Comparison of ENCODE assay signal across 34 mouse cellular contexts in genomic region chr11:121118106-121118505, GRCm38 (mm10). TPM values are rescaled to one million over a fixed set of nuclear protein-coding genes. Genes with fewer than 3 reads are reported as not detected.
A peak's percentile ranks its signal among the peaks of the same experiment; 100 is the strongest.
DNase-seq lines count a peak whose midpoint lies in the region; ATAC-seq and TF ChIP-seq lines count a peak whose summit lies in the region.
"Had no signal": no experiment of that assay in that cellular context is flagged by ENCODE, and none has a peak within 500 bp of the region (broad histone marks: within the 10 kb centered on the region; RNA-seq: fewer than 3 reads in every experiment).

No protein-coding gene starts in this region.

- peak; percentile 22; the same call in 1 of the 2 replicates for TF ChIP-seq CTCF in intestine, postnatal 0 days (IDR thresholded peaks at IDR 0.05; ENCODE audit: low read depth)

- WGBS in intestine, postnatal 0 days, result 89% methylated on average over 18 of the region's 18 CpGs
- 89% methylated on average over 18 of the region's 18 CpGs for WGBS in intestine, embryonic 16.5 days

- no peaks in the 10 kb centered on the region for H3K9me3 ChIP-seq in intestine, postnatal 0 days (ENCODE audit: control insufficient read depth)
- H3K9me3 ChIP-seq in intestine, embryonic 16.5 days (ENCODE audit: control insufficient read depth, low read length), result no peaks in the 10 kb centered on the region
- H3K9me3 ChIP-seq: embryonic facial prominence, embryonic 12.5 days; heart, embryonic 12.5 days; kidney, embryonic 15.5 days; limb, embryonic 13.5 days; midbrain, embryonic 15.5 days had no signal

- no peaks in the 10 kb centered on the region for H3K4me1 ChIP-seq in intestine, postnatal 0 days (replicated peaks; ENCODE audit: control insufficient read depth, insufficient read depth, low read length)
- no peaks in the 10 kb centered on the region for H3K4me1 ChIP-seq in intestine, embryonic 16.5 days (ENCODE audit: control insufficient read depth, insufficient read depth, low read length)
- H3K4me1 ChIP-seq: embryonic facial prominence, embryonic 12.5 days; kidney, embryonic 15.5 days; limb, embryonic 13.5 days; midbrain, embryonic 15.5 days had no signal

- H3K9ac ChIP-seq in intestine, postnatal 0 days (ENCODE audit: low read depth, low read length), result no peak overlapping the region
- no peak overlapping the region for H3K9ac ChIP-seq in intestine, embryonic 16.5 days (ENCODE audit: low read depth, low read length)
- H3K9ac ChIP-seq: embryonic facial prominence, embryonic 12.5 days; heart, embryonic 12.5 days; hindbrain, embryonic 14.5 days; kidney, embryonic 15.5 days; limb, embryonic 13.5 days; midbrain, embryonic 15.5 days had no signal

- no peak for ATAC-seq in intestine, postnatal 0 days
- no peak for ATAC-seq in intestine, embryonic 16.5 days
- peak; percentile 31; the same call in 1 of the 2 replicates for ATAC-seq in erythroid progenitor cell, adult 5-6 weeks (replicated peaks; ENCODE audit: low FRiP score, poor library complexity, severe bottlenecking)
- ATAC-seq: forebrain, embryonic 16.5 days; midbrain, embryonic 15.5 days had no signal

- no peaks in the 10 kb centered on the region for H3K36me3 ChIP-seq in intestine, postnatal 0 days (ENCODE audit: control insufficient read depth, insufficient read depth)
- no peaks in the 10 kb centered on the region for H3K36me3 ChIP-seq in intestine, embryonic 16.5 days (ENCODE audit: control insufficient read depth, insufficient read depth, low read length)
- H3K36me3 ChIP-seq: embryonic facial prominence, embryonic 12.5 days; heart, embryonic 12.5 days; kidney, embryonic 15.5 days; limb, embryonic 13.5 days; midbrain, embryonic 15.5 days had no signal

- DNase-seq in 416B (ENCODE audit: low read depth) (peak; percentile 17), ES-CJ7 (ENCODE audit: low read depth, low spot score) (peak; percentile 61)
- DNase-seq in left cerebral cortex, adult 11 months (ENCODE audit: low spot score), result no peak
- DNase-seq in left cerebral cortex, adult 8-10 months (ENCODE audit: low spot score in 2 of 2), result no peak
- DNase-seq: adrenal gland, adult 2 months; cerebellum, adult 9-11 months; heart, postnatal 14 days; kidney, postnatal 4 days; layer of hippocampus, adult 9-11 months; lung, postnatal 10 days; spleen, adult 18-20 months had no signal

- no peak overlapping the region for H3K4me3 ChIP-seq in intestine, postnatal 0 days (ENCODE audit: low read depth, low read length)
- no peak overlapping the region for H3K4me3 ChIP-seq in intestine, embryonic 16.5 days (ENCODE audit: low read length)
- H3K4me3 ChIP-seq: embryonic facial prominence, embryonic 12.5 days; erythroblast, embryonic 14.5 days; heart, embryonic 12.5 days; kidney, embryonic 15.5 days; limb, embryonic 13.5 days; midbrain, embryonic 15.5 days; myocyte had no signal

- H3K27me3 ChIP-seq in intestine, postnatal 0 days (replicated peaks; ENCODE audit: control insufficient read depth, insufficient read depth, low read length), result no peaks in the 10 kb centered on the region
- no peaks in the 10 kb centered on the region for H3K27me3 ChIP-seq in intestine, embryonic 16.5 days (replicated peaks; ENCODE audit: control insufficient read depth, insufficient read depth, low read length)
- H3K27me3 ChIP-seq: embryonic facial prominence, embryonic 12.5 days; kidney, embryonic 15.5 days; limb, embryonic 13.5 days; midbrain, embryonic 15.5 days had no signal

- no peak overlapping the region for H3K4me2 ChIP-seq in intestine, postnatal 0 days (replicated peaks; ENCODE audit: low read depth)
- H3K4me2 ChIP-seq in intestine, embryonic 16.5 days (ENCODE audit: low read depth, low read length), result no peak overlapping the region
- H3K4me2 ChIP-seq: embryonic facial prominence, embryonic 12.5 days; heart, embryonic 12.5 days; hindbrain, embryonic 14.5 days; kidney, embryonic 15.5 days; limb, embryonic 13.5 days; midbrain, embryonic 15.5 days had no signal

- H3K27ac ChIP-seq in intestine, postnatal 0 days (ENCODE audit: low read depth, low read length), result no peak overlapping the region
- no peak overlapping the region for H3K27ac ChIP-seq in intestine, embryonic 16.5 days (ENCODE audit: low read length)
- H3K27ac ChIP-seq: embryonic facial prominence, embryonic 12.5 days; hindbrain, embryonic 14.5 days; kidney, embryonic 15.5 days; limb, embryonic 13.5 days; midbrain, embryonic 15.5 days had no signal

RNA-seq across cellular contexts. Expression of gene Tex19.2, which starts 0.4 kb away (rescaled TPM):
- polyA plus RNA-seq in intestine, postnatal 0 days (2015; fragmentation: Nextera tagmentation; extraction: Ambion mirVana), result 0.33 and 0.56 TPM in 2 replicates
- polyA plus RNA-seq in intestine, embryonic 16.5 days (2015; fragmentation: Nextera tagmentation; extraction: Ambion mirVana), result not detected in 2 replicates
- not detected in 2 replicates for total RNA-seq in erythroid progenitor cell, adult 5-6 weeks (2015; ENCODE audit: low replicate concordance)
- not detected in 2 replicates for total RNA-seq in erythroid progenitor cell, adult 5-6 weeks (2017; ENCODE audit: low replicate concordance)
- total RNA-seq in left cerebral cortex, adult 8-10 months (2022), result not detected
- total RNA-seq: adrenal gland, adult 2 months; gastrocnemius, adult 18-20 months; gastrocnemius, postnatal 4 days; heart, postnatal 14 days; left cerebral cortex, postnatal 14 days; megakaryocyte, adult 5-6 weeks had no signal
- polyA plus RNA-seq: adrenal gland, adult 2 months; cortical plate, adult 2 months; erythroblast, embryonic 14.5 days; forebrain, embryonic 16.5 days; heart, embryonic 12.5 days; hindbrain, embryonic 14.5 days; intestine, embryonic 14.5 days; kidney, embryonic 15.5 days; limb, embryonic 13.5 days; midbrain, embryonic 15.5 days; neural tube, embryonic 14.5 days; stomach, embryonic 14.5 days had no signal

RNA-seq across cellular contexts. Expression of gene Tex19.1, which starts 27.8 kb away (rescaled TPM):
- polyA plus RNA-seq in intestine, postnatal 0 days (2015; fragmentation: Nextera tagmentation; extraction: Ambion mirVana), result not detected in 2 replicates
- polyA plus RNA-seq in intestine, embryonic 16.5 days (2015; fragmentation: Nextera tagmentation; extraction: Ambion mirVana), result not detected in 2 replicates
- not detected in 2 replicates for total RNA-seq in erythroid progenitor cell, adult 5-6 weeks (2015; ENCODE audit: low replicate concordance)
- total RNA-seq in erythroid progenitor cell, adult 5-6 weeks (2017; ENCODE audit: low replicate concordance), result not detected in 2 replicates
- not detected for total RNA-seq in left cerebral cortex, adult 8-10 months (2022)
- total RNA-seq: adrenal gland, adult 2 months; gastrocnemius, adult 18-20 months; heart, postnatal 14 days; left cerebral cortex, postnatal 14 days; megakaryocyte, adult 5-6 weeks had no signal
- polyA plus RNA-seq: cortical plate, adult 2 months; embryonic facial prominence, embryonic 12.5 days; erythroblast, embryonic 14.5 days; forebrain, embryonic 16.5 days; hindbrain, embryonic 14.5 days; intestine, embryonic 14.5 days; kidney, embryonic 15.5 days; limb, embryonic 13.5 days; liver, embryonic 16.5 days; midbrain, embryonic 15.5 days; myocyte; neural tube, embryonic 14.5 days; stomach, embryonic 14.5 days had no signal

RNA-seq across cellular contexts. Expression of gene Sectm1a, which starts 37.1 kb away (rescaled TPM):
- 10.0 and 10.2 TPM in 2 replicates for polyA plus RNA-seq in intestine, postnatal 0 days (2015; fragmentation: Nextera tagmentation; extraction: Ambion mirVana)
- 7.0 and 10.4 TPM in 2 replicates for polyA plus RNA-seq in intestine, embryonic 16.5 days (2015; fragmentation: Nextera tagmentation; extraction: Ambion mirVana)
- total RNA-seq in erythroid progenitor cell, adult 5-6 weeks (2015; ENCODE audit: low replicate concordance), result not detected in 2 replicates
- not detected in 2 replicates for total RNA-seq in erythroid progenitor cell, adult 5-6 weeks (2017; ENCODE audit: low replicate concordance)
- total RNA-seq in left cerebral cortex, adult 8-10 months (2022), result not detected
- total RNA-seq: adrenal gland, adult 2 months; gastrocnemius, postnatal 4 days; heart, postnatal 14 days; left cerebral cortex, postnatal 14 days had no signal
- polyA plus RNA-seq: C2C12; cortical plate, adult 2 months; embryonic facial prominence, embryonic 12.5 days; erythroblast, embryonic 14.5 days; forebrain, embryonic 16.5 days; heart, embryonic 12.5 days; hindbrain, embryonic 14.5 days; midbrain, embryonic 15.5 days; neural tube, embryonic 14.5 days; stomach, embryonic 14.5 days had no signal

RNA-seq across cellular contexts. Expression of gene Uts2r, which starts 42.0 kb away (rescaled TPM):
- polyA plus RNA-seq in intestine, postnatal 0 days (2015; fragmentation: Nextera tagmentation; extraction: Ambion mirVana), result not detected in 2 replicates
- polyA plus RNA-seq in intestine, embryonic 16.5 days (2015; fragmentation: Nextera tagmentation; extraction: Ambion mirVana), result not detected in 2 replicates
- not detected in 2 replicates for total RNA-seq in erythroid progenitor cell, adult 5-6 weeks (2015; ENCODE audit: low replicate concordance)
- not detected in 2 replicates for total RNA-seq in erythroid progenitor cell, adult 5-6 weeks (2017; ENCODE audit: low replicate concordance)
- under 1 TPM in 3 of 4 experiments, not detected in 1; 0.18 to 0.50 (median 0.37) TPM for total RNA-seq in left cerebral cortex, adult 8-10 months (2022)
- total RNA-seq: adrenal gland, adult 2 months; left cerebral cortex, postnatal 14 days; megakaryocyte, adult 5-6 weeks had no signal
- polyA plus RNA-seq: C2C12; heart, embryonic 12.5 days; intestine, embryonic 14.5 days; liver, embryonic 16.5 days; stomach, embryonic 14.5 days; urinary bladder, adult 2 months had no signal

RNA-seq across cellular contexts. Expression of gene Sectm1b, which starts 54.7 kb away (rescaled TPM):
- polyA plus RNA-seq in intestine, postnatal 0 days (2015; fragmentation: Nextera tagmentation; extraction: Ambion mirVana), result 159 and 166 TPM in 2 replicates
- 0.93 and 2.6 TPM in 2 replicates for polyA plus RNA-seq in intestine, embryonic 16.5 days (2015; fragmentation: Nextera tagmentation; extraction: Ambion mirVana)
- not detected in 2 replicates for total RNA-seq in erythroid progenitor cell, adult 5-6 weeks (2015; ENCODE audit: low replicate concordance)
- total RNA-seq in erythroid progenitor cell, adult 5-6 weeks (2017; ENCODE audit: low replicate concordance), result not detected in 2 replicates
- not detected for total RNA-seq in left cerebral cortex, adult 8-10 months (2022)
- total RNA-seq: adrenal gland, adult 2 months; gastrocnemius, adult 18-20 months; gastrocnemius, postnatal 4 days; heart, postnatal 14 days; left cerebral cortex, postnatal 14 days; megakaryocyte, adult 5-6 weeks had no signal
- polyA plus RNA-seq: adrenal gland, adult 2 months; C2C12; cortical plate, adult 2 months; embryonic facial prominence, embryonic 12.5 days; erythroblast, embryonic 14.5 days; forebrain, embryonic 16.5 days; heart, embryonic 12.5 days; hindbrain, embryonic 14.5 days; limb, embryonic 13.5 days; midbrain, embryonic 15.5 days; myocyte; neural tube, embryonic 14.5 days; urinary bladder, adult 2 months had no signal

Comparison
In these comparisons a context has a peak if more than half of its experiments do, and no peak if none do; other contexts are left out.
1. DNase-seq: peak in 416B (single experiment) and ES-CJ7 (single experiment); none in left cerebral cortex, adult 11 months (single experiment) and left cerebral cortex, adult 8-10 months (0 of 2).